Mouse (Mus musculus) testis, postnatal 14 days (tissue): ENCODE data around the gene Neo1.

Experiments used
- DNase-seq: peaks from one replicate; pipeline ENCODE4 v3.0.0; 2021; ENCODE audit warnings: low spot score

Gene Neo1

GRCm38 (mm10) chr9:58859080-58859635 is 177.1 kb downstream of the Neo1 start:
- no peak for DNase-seq

DNA sequence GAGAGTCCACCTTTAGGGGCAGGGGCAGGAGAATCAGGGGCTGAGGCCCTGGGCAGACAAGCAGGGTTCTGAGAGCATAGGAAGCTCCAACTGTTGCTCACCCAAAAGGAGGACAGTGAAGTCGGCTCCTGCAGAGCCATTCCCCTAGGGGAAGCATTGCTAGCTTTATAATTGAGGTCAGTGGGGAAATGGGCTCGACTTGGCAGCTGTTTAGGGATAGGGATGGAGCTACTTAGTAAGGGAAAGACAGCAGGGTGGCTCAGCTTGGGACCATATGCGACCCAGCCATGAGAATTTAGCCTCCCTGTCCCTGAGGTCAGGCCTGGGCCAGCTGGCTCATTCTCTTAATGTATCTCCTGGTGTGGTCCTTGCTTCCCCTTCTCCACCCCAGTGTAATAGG is 181.3 kb downstream of the Neo1 start:
- no peak for DNase-seq

GRCm38 (mm10) chr9:58849576-58850315 is 186.5 kb downstream of the Neo1 start:
- DNase-seq: no peak

GRCm38 (mm10) chr9:58847676-58848075 is 188.6 kb downstream of the Neo1 start:
- no peak for DNase-seq

GRCm38 (mm10) chr9:58847008-58847407 is 189.2 kb downstream of the Neo1 start:
- DNase-seq: no peak

GRCm38 (mm10) chr9:58844597-58844996 is 191.6 kb downstream of the Neo1 start:
- no peak for DNase-seq

DNA sequence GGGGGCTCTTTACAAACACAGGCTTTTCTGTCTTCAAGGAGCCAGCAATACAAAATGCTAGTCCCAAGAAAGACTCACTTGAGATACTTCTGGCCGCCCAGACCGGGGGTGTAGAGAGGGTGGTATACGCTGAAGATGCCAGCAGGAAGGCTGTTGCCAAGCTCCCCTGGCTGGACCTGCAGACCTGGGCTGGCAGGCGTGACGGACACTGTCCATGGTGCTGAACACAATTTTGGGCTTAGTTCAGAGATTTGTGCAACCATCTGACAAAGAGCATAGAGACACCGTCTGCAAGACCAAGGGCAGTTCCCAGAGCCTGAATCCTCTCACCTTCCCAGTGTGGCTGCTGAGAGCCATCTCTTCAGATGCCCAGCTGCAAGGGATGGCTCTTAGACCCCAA is 194.6 kb downstream of the Neo1 start:
- peak; percentile 36 for DNase-seq

- no peak for DNase-seq
Measured at GRCm38 (mm10) chr9:58838504-58838903, 197.7 kb downstream of the Neo1 start.

DNA sequence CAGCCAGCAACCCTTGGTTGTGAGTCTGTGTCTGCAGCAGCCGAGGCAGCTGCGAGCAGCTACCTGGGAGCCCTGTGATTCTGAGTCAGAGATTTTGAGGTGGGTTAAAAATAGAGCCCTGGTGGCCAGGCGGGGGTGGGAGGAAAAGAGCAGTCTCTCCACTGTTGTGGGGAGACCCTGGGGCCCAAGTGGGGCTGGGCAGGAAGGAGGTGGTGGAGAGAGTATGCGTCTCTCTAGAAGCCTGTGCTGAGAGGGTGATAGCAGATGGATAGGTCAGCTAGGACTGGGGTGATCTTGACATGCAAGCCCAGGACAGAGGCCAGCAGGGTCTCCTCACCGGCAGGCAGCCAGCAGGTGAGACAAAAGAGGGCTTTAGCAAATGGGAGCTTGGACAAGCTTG is 199.1 kb downstream of the Neo1 start:
- DNase-seq: no peak

DNA sequence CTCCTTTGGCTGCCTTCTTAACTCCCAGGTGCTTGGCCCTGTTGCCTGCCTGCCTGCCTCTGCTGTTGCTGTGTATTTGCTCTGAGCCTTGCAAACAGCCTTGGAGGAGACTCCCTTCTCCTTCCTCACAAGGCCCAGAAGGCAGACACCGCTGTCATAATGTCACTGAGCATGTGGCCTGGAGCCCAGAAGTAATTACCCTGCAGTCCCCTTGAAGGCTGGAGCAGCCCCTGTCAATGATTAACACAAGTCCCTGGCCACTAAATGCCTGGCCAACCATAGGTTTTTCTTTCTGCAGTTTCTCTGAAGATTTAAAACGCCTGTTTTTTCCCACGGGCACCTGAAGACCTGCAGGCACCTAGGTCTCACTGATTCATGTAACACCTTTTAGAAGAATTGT is 203.3 kb downstream of the Neo1 start:
- DNase-seq: no peak

DNA sequence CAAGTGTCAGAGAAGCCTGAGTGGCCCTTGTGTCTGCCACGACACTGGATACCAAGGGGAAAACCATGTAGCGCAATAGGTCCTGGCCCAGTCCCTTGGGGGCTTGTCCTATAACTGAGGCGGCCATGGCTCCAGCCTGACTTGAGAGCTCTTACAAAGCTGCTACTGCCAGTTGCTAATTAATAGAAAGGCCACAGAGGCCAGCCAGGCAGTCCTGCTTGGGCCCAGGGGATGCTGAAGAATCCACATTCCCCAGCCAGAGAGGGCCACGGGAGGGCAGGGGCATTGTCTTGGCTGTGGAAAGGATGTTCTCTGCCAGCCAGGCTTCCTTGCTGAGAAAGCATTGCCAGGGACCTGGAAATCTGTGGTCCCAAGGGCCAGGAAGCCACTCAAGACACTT is 206.6 kb downstream of the Neo1 start:
- DNase-seq: no peak
